Mouse (Mus musculus) cortical plate, adult 2 months (tissue): Measurements from ENCODE around the gene Rhob. TPM values are rescaled to one million over a fixed set of nuclear protein-coding genes. Genes with fewer than 3 reads are reported as not detected.

Experiments used
- H3K27ac ChIP-seq: fragments of 200-500 bp; 2 replicates; pipeline ENCODE4 v1.5.1; 2012; ENCODE audit warnings: low read length, control low read depth, inconsistent platforms; ENCODE audit not compliant: insufficient read depth
- H3K4me1 ChIP-seq: fragments of 200-500 bp; 2 replicates; pipeline ENCODE4 v1.6.1; 2011; ENCODE audit warnings: low read length; ENCODE audit not compliant: control insufficient read depth, insufficient read depth
- H3K4me3 ChIP-seq: fragments of 200-500 bp; 2 replicates; pipeline ENCODE4 v1.5.1; 2011; ENCODE audit warnings: mild to moderate bottlenecking, low read length, control low read depth; ENCODE audit not compliant: insufficient read depth
- CTCF ChIP-seq: fragments of 200-500 bp; IDR thresholded peaks from 2 replicates; pipeline ENCODE4 v1.5.1; 2011; ENCODE audit warnings: mild to moderate bottlenecking, control low read depth, low read length; ENCODE audit not compliant: insufficient read depth; ENCODE audit errors: extremely low read depth
- POLR2A ChIP-seq: fragments of 200-500 bp; IDR thresholded peaks from 2 replicates; pipeline ENCODE4 v1.6.1; 2011; ENCODE audit warnings: mild to moderate bottlenecking, low read length, control low read depth; ENCODE audit not compliant: insufficient read depth; ENCODE audit errors: extremely low read depth
- polyA plus RNA-seq: library from polyadenylated mRNA; depleted of rRNA; stranded (reverse); fragments of >200 nt; gene quantifications from 2 replicates; pipeline ENCODE4 v1.2.3, GENCODE M21; 2012

Gene Rhob
- polyA plus RNA-seq, 1 experiment: 368 TPM

GRCm38 (mm10) chr12:8485247-8485646, 14.6 kb downstream of the Rhob start:
- peaks cover 6% of the 10 kb centered on the region; the same call in 1 of the 2 replicates for H3K4me1 ChIP-seq
- no peak overlapping the region for H3K27ac ChIP-seq
- no peak overlapping the region for H3K4me3 ChIP-seq
- TF ChIP-seq CTCF: no peak
- TF ChIP-seq POLR2A: no peak

GRCm38 (mm10) chr12:8482169-8482568, 17.6 kb downstream of the Rhob start:
- no peaks in the 10 kb centered on the region for H3K4me1 ChIP-seq
- no peak overlapping the region for H3K27ac ChIP-seq
- TF ChIP-seq CTCF (no peak), POLR2A (no peak)
- H3K4me3 ChIP-seq: no peak overlapping the region

DNA sequence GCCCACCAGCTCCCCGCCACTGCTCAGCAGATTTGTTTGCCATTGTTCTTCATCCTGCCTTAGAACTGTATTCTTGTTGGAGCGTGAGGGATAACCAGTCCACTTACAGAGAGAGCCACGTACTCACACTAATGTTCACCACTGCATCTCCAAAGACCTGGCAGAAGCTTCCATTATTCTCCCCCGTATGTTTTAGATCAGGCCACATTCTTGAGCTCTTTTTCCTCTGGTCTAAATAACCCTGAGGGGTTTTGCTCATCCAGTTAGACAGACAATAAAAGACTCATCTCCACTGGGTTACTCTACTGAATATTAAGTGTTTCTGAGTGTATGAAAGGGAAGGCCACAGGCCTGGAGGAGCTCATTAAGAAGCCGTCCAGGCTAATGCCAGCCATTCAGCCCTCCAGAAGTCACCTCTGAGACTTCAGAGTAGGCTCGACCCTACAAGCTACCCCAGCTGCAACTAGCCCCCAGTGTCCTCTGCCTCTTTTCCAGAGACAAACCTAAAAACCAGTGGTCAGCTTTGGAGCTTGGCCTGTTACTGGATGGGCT, 24.9 kb downstream of the Rhob start:
- H3K4me3 ChIP-seq: no peak overlapping the region
- TF ChIP-seq CTCF: no peak
- TF ChIP-seq POLR2A: no peak
- H3K4me1 ChIP-seq: peaks cover 5% of the 10 kb centered on the region
- no peak overlapping the region for H3K27ac ChIP-seq

- TF ChIP-seq CTCF: no peak
- TF ChIP-seq POLR2A: no peak
- no peak overlapping the region for H3K4me3 ChIP-seq
- peaks cover 8% of the 10 kb centered on the region for H3K4me1 ChIP-seq
- no peak overlapping the region for H3K27ac ChIP-seq
These were observed 27.0 kb downstream of the Rhob start for GRCm38 (mm10) chr12:8472591-8473358.

DNA sequence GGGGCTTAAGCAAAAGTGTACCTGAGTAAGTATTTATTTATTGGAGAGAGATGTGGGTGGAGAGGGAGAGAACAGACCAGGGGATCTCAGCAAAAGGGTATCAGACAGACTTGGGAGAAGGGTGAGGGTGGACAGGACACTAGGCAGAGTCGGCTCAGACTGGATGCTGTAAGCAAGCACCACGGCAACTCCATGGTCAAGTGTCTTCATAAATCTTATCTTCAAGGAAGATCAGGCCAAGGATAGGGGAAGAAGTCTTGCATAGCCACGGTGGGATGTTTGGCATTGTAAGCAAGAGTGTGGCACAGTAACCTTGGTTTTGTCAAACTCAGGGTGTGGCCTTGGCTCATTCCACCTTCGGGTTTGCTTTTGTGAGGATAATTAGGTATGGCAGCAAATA, 27.8 kb downstream of the Rhob start:
- Histone ChIP-seq H3K4me1 (peaks cover 10% of the 10 kb centered on the region), H3K27ac (no peak overlapping the region), H3K4me3 (no peak overlapping the region)
- no peak for TF ChIP-seq CTCF
- TF ChIP-seq POLR2A: no peak

GRCm38 (mm10) chr12:8470962-8471361, 28.8 kb downstream of the Rhob start:
- TF ChIP-seq POLR2A: no peak
- no peak for TF ChIP-seq CTCF
- Histone ChIP-seq H3K4me1 (peaks cover 10% of the 10 kb centered on the region), H3K4me3 (no peak overlapping the region), H3K27ac (0 out of 2 replicates have a peak overlapping the region, but pooled peaks have one; percentile 36)

- Histone ChIP-seq H3K4me1 (peaks cover 13% of the 10 kb centered on the region), H3K4me3 (no peak overlapping the region), H3K27ac (no peak overlapping the region)
- TF ChIP-seq POLR2A (no peak), CTCF (no peak)
These were observed 29.9 kb downstream of the Rhob start for GRCm38 (mm10) chr12:8469742-8470494.

DNA sequence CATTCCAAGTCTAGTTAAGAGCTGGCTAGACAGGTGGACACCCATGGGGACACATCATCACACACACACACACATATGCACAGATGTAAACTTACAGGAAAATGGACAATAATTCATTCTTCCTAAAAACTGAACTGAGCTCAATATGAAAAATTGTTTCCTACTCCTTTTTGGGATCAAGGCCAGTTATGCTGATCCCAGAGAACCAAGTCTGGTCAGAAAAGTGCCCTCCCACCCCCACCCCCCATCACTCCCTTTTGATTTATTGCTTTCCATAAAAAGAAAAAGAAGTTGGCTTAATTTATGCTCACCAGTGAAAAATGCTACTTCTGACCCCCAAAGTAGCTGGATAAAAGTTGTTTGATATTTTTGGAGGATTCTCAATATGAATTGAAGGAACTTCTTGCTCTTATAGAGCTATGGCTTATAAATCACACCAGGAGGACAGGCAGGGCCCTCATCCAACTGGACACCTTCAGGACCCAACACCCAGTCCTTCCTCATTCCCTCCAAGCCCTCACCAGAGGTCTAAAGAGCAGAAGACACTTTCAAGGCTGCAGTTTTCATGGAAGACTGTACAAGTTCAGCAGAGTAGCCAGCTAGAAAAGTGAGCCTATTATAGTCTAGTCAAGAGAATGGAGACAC, 31.5 kb downstream of the Rhob start:
- Histone ChIP-seq H3K4me3 (no peak overlapping the region), H3K27ac (peak overlapping the region; percentile 38), H3K4me1 (peaks cover 23% of the 10 kb centered on the region)
- TF ChIP-seq POLR2A: no peak
- no peak for TF ChIP-seq CTCF
